Mouse (Mus musculus) kidney, adult 18-20 months (tissue): ENCODE measurements around the gene Vapa.
"Not testable (repeated sequence)": the region's sequence is repeated elsewhere in the genome, so short reads cannot be mapped to it uniquely, and the experiment has no call there.

ENCODE experiments used
- DNase-seq: peaks from one replicate; pipeline ENCODE4 v3.0.0; 2021

Gene Vapa

GRCm38 (mm10) chr17:65561361-65562015 is 51.9 kb downstream of the Vapa start:
- no peak for DNase-seq

GRCm38 (mm10) chr17:65559273-65559672 is 54.1 kb downstream of the Vapa start:
- no peak for DNase-seq

- DNase-seq, result no peak
These were observed 54.6 kb downstream of the Vapa start for GRCm38 (mm10) chr17:65558788-65559187.

GRCm38 (mm10) chr17:65558217-65558616 is 55.1 kb downstream of the Vapa start:
- peak; percentile 64 for DNase-seq

GRCm38 (mm10) chr17:65557212-65557611 is 56.1 kb downstream of the Vapa start:
- DNase-seq, result no peak

DNA sequence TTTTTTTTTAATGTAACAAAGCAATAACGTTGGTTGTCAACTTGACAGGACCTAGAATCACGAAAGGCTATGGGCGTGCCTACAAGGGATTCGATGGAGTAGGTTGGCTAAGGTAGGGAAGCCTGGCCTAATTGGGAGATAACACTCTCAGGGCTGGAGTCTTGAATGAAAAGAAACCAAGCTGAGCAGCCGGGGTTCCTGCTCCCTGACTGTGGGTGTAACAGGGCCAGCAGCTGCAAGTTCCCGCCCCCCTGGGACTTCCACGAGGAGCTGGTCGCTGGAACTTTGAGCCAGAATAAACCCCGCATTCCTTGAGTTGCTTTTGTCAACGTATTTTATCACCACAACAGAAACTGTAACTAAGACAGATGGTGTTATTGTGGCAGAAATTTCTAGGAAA is 56.6 kb downstream of the Vapa start:
- DNase-seq, result no peak

DNA sequence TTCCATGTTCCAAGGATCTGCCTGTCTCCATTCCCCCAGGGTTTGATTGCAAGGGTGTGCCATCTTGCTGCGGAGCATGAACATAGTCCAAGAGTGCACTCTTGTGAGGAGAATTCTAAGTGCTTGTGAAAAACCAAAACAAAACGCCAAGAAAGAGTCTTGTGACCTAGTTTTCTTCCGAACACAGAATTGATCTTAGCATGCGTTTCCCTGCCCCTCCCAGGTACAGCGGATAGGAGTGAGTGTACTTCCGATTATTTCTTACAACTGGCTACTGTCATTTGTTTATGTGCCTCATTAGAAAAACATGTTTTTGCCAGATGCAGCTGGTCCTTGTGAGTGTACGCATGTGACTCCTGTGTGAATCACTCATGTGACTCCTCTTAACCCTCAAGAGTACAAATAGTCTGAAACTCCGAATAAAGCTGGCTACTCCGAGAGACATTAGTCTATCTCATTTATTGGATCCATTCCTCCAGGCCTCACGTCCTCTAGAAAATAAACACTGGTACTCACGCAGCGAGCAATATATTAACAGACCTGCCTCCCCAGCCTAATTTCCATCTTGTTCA is 60.8 kb downstream of the Vapa start:
- DNase-seq, result no peak

GRCm38 (mm10) chr17:65550357-65550756 is 63.0 kb downstream of the Vapa start:
- no peak for DNase-seq

GRCm38 (mm10) chr17:65548698-65549365 is 64.5 kb downstream of the Vapa start:
- DNase-seq, result no peak

DNA sequence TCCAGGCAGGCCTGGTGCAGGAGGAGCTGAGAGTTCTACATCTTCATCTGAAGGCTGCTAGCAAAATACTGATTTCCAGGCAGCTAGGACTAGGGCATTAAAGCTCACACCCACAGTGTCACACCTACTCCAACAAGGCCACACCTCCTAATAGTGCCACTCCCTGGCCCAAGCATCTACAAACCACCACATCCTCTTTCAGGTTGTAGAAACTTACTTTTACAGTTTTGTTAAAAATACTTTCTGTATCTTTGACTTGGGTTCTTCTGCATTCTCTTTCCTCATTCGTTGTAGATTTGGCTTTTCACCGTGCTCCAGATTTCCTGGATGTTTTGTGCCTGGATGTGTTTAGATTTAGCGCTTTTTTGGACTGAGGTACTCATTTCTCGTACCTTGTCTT is 67.1 kb downstream of the Vapa start:
- not testable (repeated sequence) for DNase-seq

GRCm38 (mm10) chr17:65540441-65541272 is 72.7 kb downstream of the Vapa start, which contains the start of gene Tmem232:
TSS of gene Tmem232 (minus strand) at chr17:65540782.
- peak; percentile 51 for DNase-seq

- peak; percentile 54 for DNase-seq
These were observed 77.2 kb downstream of the Vapa start for GRCm38 (mm10) chr17:65536156-65536555.

- DNase-seq, result not testable (repeated sequence)
These were observed 81.0 kb downstream of the Vapa start for GRCm38 (mm10) chr17:65532381-65532780.
